8 mouse cellular contexts compared by ENCODE assay signal in genomic region chr3:84460952-84461351, GRCm38 (mm10). TPM values are rescaled to one million over a fixed set of nuclear protein-coding genes. Genes with fewer than 3 reads are reported as not detected.
DNase-seq lines count a peak whose midpoint lies in the region; ATAC-seq and TF ChIP-seq lines count a peak whose summit lies in the region.

No protein-coding gene starts in this region.

- 0 out of 2 replicates have a peak overlapping the region, but pooled peaks have one; percentile 9 for H3K9ac ChIP-seq in heart, embryonic 12.5 days
- H3K9ac ChIP-seq in kidney, postnatal 0 days (ENCODE audit: low read depth, low read length): 0 out of 2 replicates have a peak overlapping the region, but pooled peaks have one; percentile 1

- no peak for TF ChIP-seq POLR2A in thymus, adult 2 months (IDR thresholded peaks at IDR 0.05; ENCODE audit: control insufficient read depth, extremely low read depth, insufficient read depth, low read length, poor library complexity)
- TF ChIP-seq POLR2A in spleen, adult 2 months (IDR thresholded peaks at IDR 0.05; ENCODE audit: low read depth, low read length): no peak

- DNase-seq in thymus, adult 2 months: peak; percentile 6
- DNase-seq in thymus, adult 18-20 months: no peak
- DNase-seq in kidney, postnatal 0 days (ENCODE audit: low spot score): peak; percentile 50
- DNase-seq in spleen, adult 2 months (ENCODE audit: low read depth in 1 of 2, low spot score in 2 of 2): no peak
- no peak for DNase-seq in ovary, postnatal 36 days (ENCODE audit: low spot score)
- DNase-seq in layer of hippocampus, adult 2 months (ENCODE audit: low spot score in 2 of 2): no peak
- DNase-seq in cerebellum, adult 18-20 months: no peak

- H3K27ac ChIP-seq in thymus, adult 2 months (ENCODE audit: control insufficient read depth, insufficient read depth, low read length): no peak overlapping the region
- H3K27ac ChIP-seq in heart, embryonic 12.5 days (ENCODE audit: poor library complexity, severe bottlenecking): peak overlapping the region; percentile 43
- H3K27ac ChIP-seq in kidney, postnatal 0 days: no peak overlapping the region
- peak overlapping the region; percentile 6; the same call in 1 of the 2 replicates for H3K27ac ChIP-seq in spleen, adult 2 months (ENCODE audit: insufficient read depth, low read length)
- H3K27ac ChIP-seq in layer of hippocampus, adult 2 months: no peak overlapping the region

- no peaks in the 10 kb centered on the region for H3K27me3 ChIP-seq in thymus, adult 2 months (ENCODE audit: control insufficient read depth, insufficient read depth, low read length)
- H3K27me3 ChIP-seq in heart, embryonic 12.5 days (replicated peaks): peaks cover 40% of the 10 kb centered on the region
- no peaks in the 10 kb centered on the region for H3K27me3 ChIP-seq in kidney, postnatal 0 days (ENCODE audit: insufficient read depth, low read length)
- no peaks in the 10 kb centered on the region for H3K27me3 ChIP-seq in spleen, adult 2 months (ENCODE audit: control insufficient read depth, insufficient read depth, low read length)

- no peaks in the 10 kb centered on the region for H3K9me3 ChIP-seq in heart, embryonic 12.5 days (replicated peaks)
- no peaks in the 10 kb centered on the region for H3K9me3 ChIP-seq in kidney, postnatal 0 days (replicated peaks; ENCODE audit: low read length)

- 1% methylated on average over 12 of the region's 12 CpGs for WGBS in thymus, adult 2 months
- WGBS in heart, embryonic 12.5 days: under 1% methylated on average over 12 of the region's 12 CpGs
- 11% methylated on average over 12 of the region's 12 CpGs for WGBS in kidney, postnatal 0 days
- 6% methylated on average over 12 of the region's 12 CpGs for whole genome bisulfite sequencing in spleen, adult 2 months

- peak overlapping the region; percentile 20 for H3K4me3 ChIP-seq in thymus, adult 2 months (ENCODE audit: control insufficient read depth, insufficient read depth, low read length)
- H3K4me3 ChIP-seq in heart, embryonic 12.5 days: no peak overlapping the region
- H3K4me3 ChIP-seq in kidney, postnatal 0 days (replicated peaks; ENCODE audit: low read depth, low read length): no peak overlapping the region
- no peak overlapping the region for H3K4me3 ChIP-seq in spleen, adult 2 months (ENCODE audit: extremely low read depth, insufficient read depth, insufficient read length)
- no peak overlapping the region for H3K4me3 ChIP-seq in layer of hippocampus, adult 2 months

- peaks cover 12% of the 10 kb centered on the region for H3K4me1 ChIP-seq in thymus, adult 2 months (replicated peaks; ENCODE audit: control insufficient read depth, insufficient read depth, low read length)
- H3K4me1 ChIP-seq in heart, embryonic 12.5 days (replicated peaks): peaks cover 24% of the 10 kb centered on the region
- 0 out of 2 replicates have a peak, but pooled peaks cover 3% of the 10 kb centered on the region for H3K4me1 ChIP-seq in kidney, postnatal 0 days (replicated peaks; ENCODE audit: insufficient read depth, low read length)
- H3K4me1 ChIP-seq in spleen, adult 2 months (ENCODE audit: control insufficient read depth, insufficient read depth, insufficient read length): no peaks in the 10 kb centered on the region

- H3K36me3 ChIP-seq in thymus, adult 2 months (ENCODE audit: control insufficient read depth, insufficient read depth, low read length): no peaks in the 10 kb centered on the region
- H3K36me3 ChIP-seq in heart, embryonic 12.5 days: no peaks in the 10 kb centered on the region
- no peaks in the 10 kb centered on the region for H3K36me3 ChIP-seq in kidney, postnatal 0 days (ENCODE audit: insufficient read depth, low read length)
- no peaks in the 10 kb centered on the region for H3K36me3 ChIP-seq in spleen, adult 2 months (ENCODE audit: control insufficient read depth, insufficient read depth, low read length)

- H3K4me2 ChIP-seq in heart, embryonic 12.5 days: peak overlapping the region; percentile 38
- H3K4me2 ChIP-seq in kidney, postnatal 0 days (ENCODE audit: low read length): no peak overlapping the region

- no peak for TF ChIP-seq CTCF in thymus, adult 2 months (IDR thresholded peaks at IDR 0.05; ENCODE audit: borderline replicate concordance, control insufficient read depth, extremely low read depth, insufficient read depth, low read length, poor library complexity)
- TF ChIP-seq CTCF in kidney, postnatal 0 days (IDR thresholded peaks at IDR 0.05; ENCODE audit: low read depth): no peak
- no peak for TF ChIP-seq CTCF in spleen, adult 2 months (IDR thresholded peaks at IDR 0.05; ENCODE audit: extremely low read depth, insufficient read depth, insufficient read length, insufficient replicate concordance)
- no peak for TF ChIP-seq CTCF in layer of hippocampus, adult 2 months (conservative IDR thresholded peaks at IDR 0.05)

- ATAC-seq in heart, embryonic 12.5 days (ENCODE audit: insufficient number of reproducible peaks, low FRiP score): peak; percentile 89
- ATAC-seq in kidney, postnatal 0 days (replicated peaks; ENCODE audit: low FRiP score, low read depth): peak; percentile 29; the same call in 1 of the 2 replicates

RNA-seq across cellular contexts. Expression of gene Fhdc1, which starts 19.3 kb away (rescaled TPM):
- polyA plus RNA-seq in thymus, adult 2 months (2012; rRNA removed): 0.47 and 0.49 TPM in 2 replicates
- 4.4 TPM in 2 replicates for polyA plus RNA-seq in heart, embryonic 12.5 days (2016; fragmentation: Nextera tagmentation; extraction: Ambion mirVana)
- 3.3 and 4.0 TPM in 2 replicates for polyA plus RNA-seq in kidney, postnatal 0 days (2015; fragmentation: Nextera tagmentation; extraction: Ambion mirVana)
- 5.2 and 8.3 TPM in 2 replicates for polyA plus RNA-seq in spleen, adult 2 months (2012; rRNA removed)
- total RNA-seq in layer of hippocampus, adult 2 months (2021): 1 to 10 TPM; 1.7 to 2.2 TPM

Comparison
In these comparisons a context has a peak if more than half of its experiments do, and no peak if none do; other contexts are left out.
1. DNase-seq: peak in thymus, adult 2 months (single experiment) and kidney, postnatal 0 days (single experiment); none in thymus, adult 18-20 months (0 of 2), spleen, adult 2 months (0 of 2), ovary, postnatal 36 days (single experiment), layer of hippocampus, adult 2 months (0 of 2) and cerebellum, adult 18-20 months (0 of 2).
2. H3K27ac ChIP-seq: peak in heart, embryonic 12.5 days (single experiment) and spleen, adult 2 months (single experiment); none in thymus, adult 2 months (single experiment), kidney, postnatal 0 days (single experiment) and layer of hippocampus, adult 2 months (single experiment).